Mouse (Mus musculus) CH12.LX (cell line): Measurements from ENCODE around the gene Pjvk. TPM values are rescaled to one million over a fixed set of nuclear protein-coding genes. Genes with fewer than 3 reads are reported as not detected.

Source experiments
- DNase-seq: peaks from one replicate; pipeline ENCODE4 v3.0.0-alpha.2; 2013; ENCODE audit errors: extremely low read depth
- H3K27ac ChIP-seq: 2 replicates; pipeline ENCODE4 v1.5.1; 2012; ENCODE audit warnings: low read depth, mild to moderate bottlenecking, control low read depth, moderate library complexity; ENCODE audit not compliant: insufficient read depth
- H3K27me3 ChIP-seq: replicated peaks from 2 replicates; pipeline ENCODE3; 2012; ENCODE audit warnings: inconsistent platforms
- H3K36me3 ChIP-seq, 2 experiments: replicated peaks in 1 of 2; 2 replicates each; pipeline versions ENCODE3 to v1.6.1; 2012; ENCODE audit warnings: inconsistent platforms in 1 of 2, low read length in 1 of 2, mild to moderate bottlenecking in 1 of 2, mixed read lengths in 1 of 2, moderate library complexity in 1 of 2; ENCODE audit not compliant: control insufficient read depth in 1 of 2, insufficient read depth in 1 of 2
- H3K4me1 ChIP-seq, 2 experiments: 2 replicates each; pipeline ENCODE4 v1.6.1; 2012; ENCODE audit warnings: inconsistent platforms in 1 of 2, moderate library complexity in 1 of 2; ENCODE audit not compliant: insufficient read depth in 2 of 2, control insufficient read depth in 1 of 2
- H3K4me2 ChIP-seq: 2 replicates; pipeline ENCODE4 v1.6.1; 2012; ENCODE audit warnings: low read depth, mild to moderate bottlenecking, control low read depth; ENCODE audit not compliant: poor library complexity, insufficient read depth, severe bottlenecking
- H3K4me3 ChIP-seq, 3 experiments: fragments of 150-350 bp in 1 of 3; sonication (generic) in 1 of 3; replicated peaks in 1 of 3; 2 replicates each; pipeline versions ENCODE3 to v1.5.1; 2011 to 2012; ENCODE audit warnings: low read depth in 2 of 3, low read length in 2 of 3, mild to moderate bottlenecking in 2 of 3, moderate library complexity in 2 of 3, control low read depth in 1 of 3, improper control_type of control experiment in 1 of 3, inconsistent platforms in 1 of 3, mixed read lengths in 1 of 3; ENCODE audit not compliant: poor library complexity in 1 of 3
- H3K79me2 ChIP-seq: replicated peaks from 2 replicates; pipeline ENCODE4 v1.6.1; 2012; ENCODE audit warnings: mild to moderate bottlenecking, moderate library complexity; ENCODE audit not compliant: control insufficient read depth, poor library complexity, insufficient read depth, severe bottlenecking; ENCODE audit errors: extremely low read depth
- H3K9ac ChIP-seq: 2 replicates; pipeline ENCODE4 v1.6.1; 2012; ENCODE audit warnings: low read depth, mild to moderate bottlenecking, control low read depth, moderate library complexity; ENCODE audit not compliant: insufficient read depth
- H3K9me3 ChIP-seq: replicated peaks from 2 replicates; pipeline ENCODE3; 2012; ENCODE audit warnings: low read length, inconsistent platforms, mixed read lengths
- CHD1 ChIP-seq: IDR thresholded peaks from 2 replicates; pipeline ENCODE4 v1.6.1; 2012; ENCODE audit warnings: low read depth, low read length, improper control_type of control experiment, inconsistent platforms
- CHD2 ChIP-seq: IDR thresholded peaks from 2 replicates; pipeline ENCODE4 v1.6.1; 2011; ENCODE audit warnings: low read length, improper control_type of control experiment
- CTCF ChIP-seq, 2 experiments: IDR thresholded peaks in 1 of 2; conservative IDR thresholded peaks in 1 of 2; 2 replicates each; pipeline ENCODE4 v1.5.1; 2011 to 2012; ENCODE audit warnings: low read depth in 2 of 2, low read length in 2 of 2, improper control_type of control experiment in 1 of 2, inconsistent platforms in 1 of 2, mild to moderate bottlenecking in 1 of 2, moderate library complexity in 1 of 2
- E2F4 ChIP-seq: IDR thresholded peaks from 2 replicates; pipeline ENCODE4 v1.6.1; 2011; ENCODE audit warnings: low read depth, low read length, improper control_type of control experiment; ENCODE audit not compliant: insufficient replicate concordance
- EP300 ChIP-seq: IDR thresholded peaks from 2 replicates; pipeline ENCODE4 v1.6.1; 2011; ENCODE audit warnings: low read length, improper control_type of control experiment
- ETS1 ChIP-seq: conservative IDR thresholded peaks from 2 replicates; pipeline ENCODE4 v1.6.1; 2012; ENCODE audit warnings: low read depth, mild to moderate bottlenecking, inconsistent platforms, low read length, improper control_type of control experiment, moderate library complexity
- GABPA ChIP-seq: IDR thresholded peaks from 2 replicates; pipeline ENCODE4 v1.6.1; 2012; ENCODE audit warnings: low read depth, low read length, improper control_type of control experiment, inconsistent platforms; ENCODE audit not compliant: insufficient replicate concordance
- HCFC1 ChIP-seq: IDR thresholded peaks from 2 replicates; pipeline ENCODE4 v1.6.1; 2012; ENCODE audit warnings: low read depth, mild to moderate bottlenecking, inconsistent platforms, low read length, improper control_type of control experiment
- IRF4 ChIP-seq: IDR thresholded peaks from 2 replicates; pipeline ENCODE4 v1.6.1; 2014; ENCODE audit warnings: low read depth, mild to moderate bottlenecking, inconsistent platforms, low read length, improper control_type of control experiment
- JUND ChIP-seq: conservative IDR thresholded peaks from 2 replicates; pipeline ENCODE4 v1.6.1; 2011; ENCODE audit warnings: low read depth, low read length, improper control_type of control experiment
- KAT2A ChIP-seq: IDR thresholded peaks from 2 replicates; pipeline ENCODE4 v1.6.1; 2012; ENCODE audit warnings: low read length, improper control_type of control experiment, inconsistent platforms; ENCODE audit not compliant: insufficient replicate concordance
- MAX ChIP-seq: IDR thresholded peaks from 2 replicates; pipeline ENCODE4 v1.6.1; 2011; ENCODE audit warnings: low read length, improper control_type of control experiment
- MAZ ChIP-seq: IDR thresholded peaks from 2 replicates; pipeline ENCODE4 v1.6.1; 2012; ENCODE audit warnings: low read depth, mild to moderate bottlenecking, inconsistent platforms, low read length, improper control_type of control experiment, moderate library complexity
- MXI1 ChIP-seq: IDR thresholded peaks from 2 replicates; pipeline ENCODE4 v1.6.1; 2011; ENCODE audit warnings: mild to moderate bottlenecking, low read depth, low read length, improper control_type of control experiment
- MYC ChIP-seq: IDR thresholded peaks from 2 replicates; pipeline ENCODE4 v1.6.1; 2011; ENCODE audit warnings: low read depth, mild to moderate bottlenecking, improper control_type of control experiment, low read length
- NELFE ChIP-seq: IDR thresholded peaks from 2 replicates; pipeline ENCODE4 v1.6.1; 2011; ENCODE audit warnings: low read depth, low read length, improper control_type of control experiment
- NRF1 ChIP-seq: IDR thresholded peaks from 2 replicates; pipeline ENCODE4 v1.6.1; 2014; ENCODE audit warnings: low read depth, mild to moderate bottlenecking, inconsistent platforms, low read length, improper control_type of control experiment, moderate library complexity
- PAX5 ChIP-seq: IDR thresholded peaks from 2 replicates; pipeline ENCODE4 v1.6.1; 2012; ENCODE audit warnings: low read length, inconsistent platforms, mixed read lengths
- POLR2A ChIP-seq: IDR thresholded peaks from 2 replicates; pipeline ENCODE4 v1.6.1; 2011; ENCODE audit warnings: low read depth, mild to moderate bottlenecking, improper control_type of control experiment, low read length
- POLR2AphosphoS2 ChIP-seq: IDR thresholded peaks from 2 replicates; pipeline ENCODE4 v1.6.1; 2011; ENCODE audit warnings: low read depth, low read length, improper control_type of control experiment
- RAD21 ChIP-seq: IDR thresholded peaks from 2 replicates; pipeline ENCODE4 v1.6.1; 2011; ENCODE audit warnings: low read depth, mild to moderate bottlenecking, low read length, improper control_type of control experiment, moderate library complexity
- RCOR1 ChIP-seq: conservative IDR thresholded peaks from 2 replicates; pipeline ENCODE4 v1.6.1; 2012; ENCODE audit warnings: low read depth, mild to moderate bottlenecking, inconsistent platforms, low read length, improper control_type of control experiment
- SIN3A ChIP-seq: IDR thresholded peaks from 2 replicates; pipeline ENCODE4 v1.6.1; 2012; ENCODE audit warnings: low read length, improper control_type of control experiment, inconsistent platforms
- SMC3 ChIP-seq: IDR thresholded peaks from 2 replicates; pipeline ENCODE4 v1.6.1; 2011; ENCODE audit warnings: low read depth, low read length, improper control_type of control experiment
- TBP ChIP-seq: conservative IDR thresholded peaks from 2 replicates; pipeline ENCODE4 v1.6.1; 2011; ENCODE audit warnings: low read depth, low read length, improper control_type of control experiment
- TCF12 ChIP-seq: IDR thresholded peaks from 2 replicates; pipeline ENCODE4 v1.6.1; 2014; ENCODE audit warnings: low read depth, mild to moderate bottlenecking, inconsistent platforms, low read length, improper control_type of control experiment
- USF1 ChIP-seq: IDR thresholded peaks from 2 replicates; pipeline ENCODE4 v1.6.1; 2014; ENCODE audit warnings: low read depth, mild to moderate bottlenecking, inconsistent platforms, low read length, improper control_type of control experiment
- ZC3H11A ChIP-seq: IDR thresholded peaks from 2 replicates; pipeline ENCODE4 v1.6.1; 2012; ENCODE audit warnings: low read depth, mild to moderate bottlenecking, inconsistent platforms, low read length, improper control_type of control experiment
- ZMIZ1 ChIP-seq: IDR thresholded peaks from 2 replicates; pipeline ENCODE4 v1.6.1; 2012; ENCODE audit warnings: low read depth, mild to moderate bottlenecking, inconsistent platforms, low read length, improper control_type of control experiment
- ZNF384 ChIP-seq: IDR thresholded peaks from 2 replicates; pipeline ENCODE4 v1.6.1; 2012; ENCODE audit warnings: low read depth, low read length, improper control_type of control experiment, inconsistent platforms
- dilution Hi-C: fragments of 300-500 bp; cut with MboI; formaldehyde crosslinking; loops from 2 replicates; pipeline ENCODE4 v1.14.3; 2020; ENCODE audit warnings: low sequenced_read_pairs; ENCODE audit not compliant: extremely low pct_unique_long_range_greater_than_20kb, extremely low pct_ligation_motif_present
- in situ Hi-C: fragments of 300-500 bp; cut with MboI; formaldehyde crosslinking; loops from 3 replicates; pipeline ENCODE4 v1.14.3; 2019; ENCODE audit warnings: low sequenced_read_pairs, low pct_ligation_motif_present, low pct_unique_long_range_greater_than_20kb, mixed read lengths
- polyA plus RNA-seq: library from polyadenylated mRNA; unstranded; fragments of >175 nt; gene quantifications from 2 replicates; pipeline ENCODE4 v1.2.1, GENCODE M21; 2012; ENCODE audit warnings: low read depth; ENCODE audit not compliant: insufficient read length
- total RNA-seq, 2 experiments: library from RNA; depleted of rRNA; stranded (reverse); fragments of 300-350 nt in 1 of 2; fragments of >200 nt in 1 of 2; gene quantifications; 2 replicates each; pipeline ENCODE4 v1.2.3; 2012 to 2014

Pjvk gene
- total and polyA plus RNA-seq, 3 experiments = not detected

- DNase-seq = no peak
- Histone ChIP-seq H3K4me2 (peak overlapping the region; percentile 21; the same call in 1 of the 2 replicates), H3K36me3 (no peaks in the 10 kb centered on the region), H3K27me3 (no peaks in the 10 kb centered on the region), H3K79me2 (no peaks in the 10 kb centered on the region), H3K27ac (no peak overlapping the region), H3K4me1 (0 out of 4 replicates have a peak, but pooled peaks cover 0 to 2% of the 10 kb centered on the region in 2 experiments), H3K9me3 (no peaks in the 10 kb centered on the region)
- in situ Hi-C loops = no loop called here
- TF ChIP-seq RAD21 (peak; percentile 10), SIN3A (no peak), SMC3 (no peak; the same call in 1 of the 2 replicates), USF1 (no peak), MAX (no peak), TBP (no peak), CHD2 (no peak), POLR2A (no peak), CHD1 (no peak), IRF4 (peak; percentile 35; the same call in 1 of the 2 replicates), EP300 (no peak), ZC3H11A (no peak), KAT2A (no peak), MAZ (0 out of 2 replicates have a peak, but pooled peaks have one; percentile 17), GABPA (no peak), JUND (no peak), MYC (no peak), HCFC1 (no peak), POLR2AphosphoS2 (no peak), NRF1 (no peak), CTCF (conservative IDR thresholded peaks at IDR 0.05 in 1 of 2, IDR thresholded peaks at IDR 0.05 in 1 of 2; ENCODE audit: low read depth in 2 of 2, low read length in 2 of 2) (peak; percentile 14 to 49; a peak in 2 of 4 replicates), NELFE (no peak), ZNF384 (no peak), MXI1 (no peak), PAX5 (no peak), E2F4 (no peak), RCOR1 (no peak), ZMIZ1 (no peak), TCF12 (no peak), ETS1 (no peak)
- TF ChIP-seq, all 38 proteins: peak for 4
- no peak overlapping the region for H3K9ac ChIP-seq
- dilution Hi-C loops = no loop called here
- H3K4me3 ChIP-seq = no peak overlapping the region
Observed at GRCm38 (mm10) chr2:76655982-76656381, 7.7 kb downstream of the Pjvk start.
